Mouse (Mus musculus) lung, adult 2 months (tissue): ENCODE measurements around the gene Ptprg. TPM values are rescaled to one million over a fixed set of nuclear protein-coding genes. Genes with fewer than 3 reads are reported as not detected.

Experiments used
- DNase-seq: peaks from one replicate; pipeline ENCODE4 v3.0.0; 2022
- H3K4me1 ChIP-seq: fragments of 200-500 bp; 2 replicates; pipeline ENCODE4 v1.6.1; 2011; ENCODE audit warnings: low read length; ENCODE audit not compliant: control insufficient read depth, insufficient read depth
- H3K4me3 ChIP-seq: fragments of 200-500 bp; replicated peaks from 2 replicates; pipeline ENCODE3; 2011; ENCODE audit warnings: low read depth, mild to moderate bottlenecking, control low read depth, low read length; ENCODE audit errors: extremely low read depth
- CTCF ChIP-seq: fragments of 200-500 bp; IDR thresholded peaks from 2 replicates; pipeline ENCODE4 v1.5.1; 2011; ENCODE audit warnings: mild to moderate bottlenecking, low read length, control low read depth; ENCODE audit not compliant: insufficient read depth
- POLR2A ChIP-seq: fragments of 200-500 bp; IDR thresholded peaks from 2 replicates; pipeline ENCODE4 v1.6.1; 2011; ENCODE audit warnings: low read depth, mild to moderate bottlenecking, control low read depth, low read length, borderline replicate concordance; ENCODE audit errors: extremely low read depth
- WGBS: fragments of 180-500 bp; shearing (Covaris S2); methylation state at CpG from one replicate; pipeline ENCODE4 v1.1.7; 2018; 5-methylcytosine and 5-hydroxymethylcytosine counted together
- polyA plus RNA-seq: library from polyadenylated mRNA; depleted of rRNA; stranded (reverse); fragments of >200 nt; gene quantifications from 2 replicates; pipeline ENCODE4 v1.2.3, GENCODE M21; 2012

The Ptprg gene
- polyA plus RNA-seq, 1 experiment, result 79.9 TPM

DNA sequence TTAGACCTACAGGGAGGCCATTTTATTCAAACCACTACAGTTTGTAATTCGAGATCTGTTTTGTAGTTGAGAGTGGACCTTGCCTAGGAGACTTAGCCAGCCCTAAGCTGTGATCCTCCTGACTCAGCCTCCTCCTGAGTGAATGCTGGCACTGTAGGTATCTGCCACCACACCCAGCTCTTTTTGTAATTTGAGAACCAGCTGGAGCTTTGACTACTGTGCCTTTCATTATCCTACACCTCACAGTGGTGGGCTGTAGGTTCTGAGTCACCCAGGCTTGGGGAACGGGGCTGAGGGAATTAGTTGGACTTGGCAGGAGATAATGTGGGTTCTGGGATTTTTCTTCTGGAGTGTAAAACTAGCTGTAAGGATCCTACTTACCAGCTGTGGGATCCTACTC is 9.5 kb downstream of the Ptprg start:
- Histone ChIP-seq H3K4me1 (peaks cover 4% of the 10 kb centered on the region; the same call in 1 of the 2 replicates), H3K4me3 (no peak overlapping the region)
- 90% methylated on average over 2 of the region's 2 CpGs for WGBS
- no peak for TF ChIP-seq CTCF
- no peak for TF ChIP-seq POLR2A
- DNase-seq, result no peak

DNA sequence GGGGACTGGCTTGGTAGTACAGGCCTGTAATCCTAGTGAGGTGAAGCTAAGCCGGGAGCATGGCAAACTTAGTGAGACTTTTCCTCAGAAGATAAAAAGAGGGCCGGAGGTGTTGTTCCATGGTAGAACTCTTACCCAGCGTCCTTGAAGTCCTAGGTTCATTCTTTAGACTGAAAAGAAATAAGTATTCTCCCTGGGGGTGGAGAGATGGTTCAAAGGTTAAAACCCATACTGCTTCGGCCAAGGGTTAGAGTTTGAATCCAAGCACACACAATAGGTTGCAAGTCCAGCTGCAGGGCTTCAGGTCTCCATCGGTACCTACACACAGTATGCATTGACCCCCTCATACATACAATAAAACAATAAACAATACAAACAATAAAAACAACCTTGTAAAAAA is 10.3 kb downstream of the Ptprg start:
- WGBS, result 91% methylated on average over 5 of the region's 5 CpGs
- H3K4me3 ChIP-seq, result no peak overlapping the region
- no peak for TF ChIP-seq POLR2A
- no peak for TF ChIP-seq CTCF
- H3K4me1 ChIP-seq, result peaks cover 4% of the 10 kb centered on the region; the same call in 1 of the 2 replicates
- DNase-seq, result no peak

DNA sequence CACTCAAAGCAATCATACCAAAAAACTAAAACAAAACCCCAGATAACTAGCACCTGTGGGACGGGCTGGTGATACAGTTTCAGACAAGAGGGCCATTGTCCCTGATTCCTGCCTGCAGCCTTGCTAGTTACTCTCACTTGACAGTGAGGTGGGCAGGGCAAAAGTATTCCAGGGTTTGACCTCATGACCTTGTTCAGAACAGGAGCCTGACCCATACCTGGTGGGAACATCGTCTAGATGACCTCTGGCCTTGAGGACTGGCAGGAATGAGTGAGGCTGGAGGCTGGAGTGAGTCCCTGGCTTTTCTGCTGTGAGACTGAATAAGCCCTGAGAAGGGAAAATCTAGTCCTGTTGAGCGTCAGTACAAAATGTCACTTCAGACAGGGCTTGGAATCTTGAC is 11.1 kb downstream of the Ptprg start:
- 74% methylated on average over 3 of the region's 3 CpGs for WGBS
- Histone ChIP-seq H3K4me3 (no peak overlapping the region), H3K4me1 (peaks cover 4% of the 10 kb centered on the region; the same call in 1 of the 2 replicates)
- DNase-seq, result no peak
- TF ChIP-seq CTCF, result no peak
- no peak for TF ChIP-seq POLR2A

DNA sequence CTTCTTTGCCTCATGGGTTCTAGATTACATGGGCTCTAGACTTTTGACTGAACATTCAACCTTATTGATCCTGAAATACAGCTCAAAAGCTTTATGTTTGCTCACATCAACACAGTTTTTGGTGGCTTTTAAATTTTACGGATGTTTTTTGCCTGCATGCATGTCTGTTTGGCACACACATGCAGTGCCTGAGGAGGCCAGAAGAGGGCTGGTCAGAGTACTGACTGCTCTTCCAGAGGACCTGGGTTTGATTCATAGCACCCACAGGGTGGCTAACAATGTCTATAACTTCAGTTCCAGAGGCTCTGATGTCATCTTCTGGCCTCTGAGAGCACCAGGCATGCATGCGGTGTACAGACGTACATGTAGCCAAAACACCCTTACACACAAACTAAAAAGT is 12.0 kb downstream of the Ptprg start:
- TF ChIP-seq CTCF, result no peak
- TF ChIP-seq POLR2A, result no peak
- DNase-seq, result no peak
- no peak overlapping the region for H3K4me3 ChIP-seq
- WGBS, result 96% methylated on average over 3 of the region's 3 CpGs
- H3K4me1 ChIP-seq, result peaks cover 2% of the 10 kb centered on the region; the same call in 1 of the 2 replicates

DNA sequence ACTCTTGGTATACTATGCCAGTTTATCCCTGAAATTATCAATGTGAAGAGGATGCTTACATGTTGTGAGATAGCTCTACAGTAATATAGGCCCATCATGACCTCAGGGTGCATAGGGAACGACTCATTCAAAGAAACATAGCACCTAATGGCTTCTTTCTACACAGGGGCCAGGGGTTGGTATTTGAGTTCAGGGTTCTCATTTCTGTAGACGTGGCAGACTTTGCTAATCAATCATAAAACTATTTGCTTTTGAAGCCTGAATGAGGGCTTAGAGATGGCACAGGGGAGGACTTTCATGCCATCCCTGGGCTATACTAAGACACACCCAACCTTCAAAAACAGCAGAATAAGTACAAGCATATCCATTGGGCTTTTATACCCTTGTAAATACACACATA is 16.4 kb downstream of the Ptprg start:
- H3K4me3 ChIP-seq, result no peak overlapping the region
- TF ChIP-seq CTCF (no peak), POLR2A (no peak)
- WGBS, result 51% methylated on average over 2 of the region's 2 CpGs
- H3K4me1 ChIP-seq, result peaks cover 8% of the 10 kb centered on the region
- DNase-seq, result no peak

DNA sequence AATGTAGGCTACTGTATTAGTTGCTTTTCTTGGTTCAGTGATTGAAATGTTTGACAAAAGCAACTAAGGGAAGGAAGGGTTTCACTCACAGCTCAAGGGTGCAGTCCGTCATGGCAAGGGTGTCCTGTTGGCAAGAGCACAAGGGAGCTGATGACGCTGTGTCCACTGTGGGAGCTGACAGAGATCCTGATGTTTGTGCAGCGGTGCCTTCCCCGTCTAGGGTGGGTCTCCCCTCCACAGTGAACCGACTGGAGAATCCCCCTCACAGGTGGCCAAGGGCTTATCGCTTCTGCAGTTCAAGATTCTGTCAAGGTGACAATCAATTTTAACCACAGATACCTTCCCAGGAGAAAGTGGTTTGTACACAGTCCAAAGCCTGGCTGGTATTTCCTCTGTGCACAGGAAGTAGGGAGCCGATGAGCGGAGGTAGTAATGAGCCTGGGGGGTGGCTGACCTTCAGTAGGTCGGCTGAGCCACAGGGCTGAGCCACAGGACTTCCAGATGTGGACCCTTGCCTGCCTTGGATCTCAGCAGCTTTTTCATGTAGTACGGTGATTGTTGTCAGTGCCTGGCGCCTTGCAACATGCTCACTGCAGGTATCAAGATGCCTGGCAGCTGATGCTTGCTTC is 18.5 kb downstream of the Ptprg start:
- WGBS, result 36% methylated on average over 11 of the region's 11 CpGs
- no peak for DNase-seq
- no peak for TF ChIP-seq CTCF
- TF ChIP-seq POLR2A, result no peak
- Histone ChIP-seq H3K4me1 (peaks cover 8% of the 10 kb centered on the region), H3K4me3 (no peak overlapping the region)

DNA sequence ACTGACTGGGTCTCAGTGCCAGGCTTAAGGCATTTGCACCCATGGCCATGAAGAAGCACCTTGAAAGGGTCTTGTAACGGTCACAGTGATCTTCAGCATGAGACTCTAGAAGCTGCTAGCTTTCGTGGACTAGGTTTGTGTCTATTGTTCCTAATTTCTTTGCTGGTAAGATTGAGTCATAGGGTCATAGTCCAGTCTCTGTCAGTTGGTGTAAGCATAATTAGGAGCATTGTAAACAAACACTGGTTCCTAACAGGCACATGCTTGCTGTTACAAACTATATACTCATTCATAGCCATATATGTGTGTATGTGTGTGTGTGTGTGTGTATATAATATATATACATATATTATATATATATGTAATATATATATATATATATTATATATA is 19.1 kb downstream of the Ptprg start:
- peaks cover 12% of the 10 kb centered on the region for H3K4me1 ChIP-seq
- no peak for TF ChIP-seq CTCF
- no peak for TF ChIP-seq POLR2A
- 58% methylated on average over 2 of the region's 2 CpGs for WGBS

DNA sequence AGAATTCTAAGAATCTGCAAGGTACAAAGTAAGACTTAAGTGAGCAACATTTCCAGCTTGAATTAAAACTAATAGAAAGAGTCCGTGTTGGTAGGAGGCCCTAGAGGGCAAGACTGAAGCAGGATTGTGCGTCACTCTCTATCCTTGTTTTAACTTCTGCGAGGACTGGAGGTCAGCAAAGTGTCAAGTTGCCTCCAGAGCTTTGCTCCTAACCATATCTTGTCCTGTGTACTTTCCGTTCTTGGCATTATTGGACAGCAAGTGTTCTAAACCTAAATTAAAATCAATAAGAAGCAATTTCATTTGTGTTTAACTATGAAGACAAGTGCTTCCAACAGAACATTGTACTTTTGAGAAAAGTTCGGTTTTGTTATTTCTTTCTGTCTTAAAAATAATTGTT is 20.4 kb downstream of the Ptprg start:
- Histone ChIP-seq H3K4me3 (no peak overlapping the region), H3K4me1 (peaks cover 19% of the 10 kb centered on the region)
- TF ChIP-seq POLR2A, result no peak
- no peak for TF ChIP-seq CTCF
- WGBS, result 73% methylated on average over 5 of the region's 5 CpGs
- no peak for DNase-seq

More for the DNA sequence above, 19.1 kb downstream of the Ptprg start:
- DNase-seq, result no peak
- no peak overlapping the region for H3K4me3 ChIP-seq

DNA sequence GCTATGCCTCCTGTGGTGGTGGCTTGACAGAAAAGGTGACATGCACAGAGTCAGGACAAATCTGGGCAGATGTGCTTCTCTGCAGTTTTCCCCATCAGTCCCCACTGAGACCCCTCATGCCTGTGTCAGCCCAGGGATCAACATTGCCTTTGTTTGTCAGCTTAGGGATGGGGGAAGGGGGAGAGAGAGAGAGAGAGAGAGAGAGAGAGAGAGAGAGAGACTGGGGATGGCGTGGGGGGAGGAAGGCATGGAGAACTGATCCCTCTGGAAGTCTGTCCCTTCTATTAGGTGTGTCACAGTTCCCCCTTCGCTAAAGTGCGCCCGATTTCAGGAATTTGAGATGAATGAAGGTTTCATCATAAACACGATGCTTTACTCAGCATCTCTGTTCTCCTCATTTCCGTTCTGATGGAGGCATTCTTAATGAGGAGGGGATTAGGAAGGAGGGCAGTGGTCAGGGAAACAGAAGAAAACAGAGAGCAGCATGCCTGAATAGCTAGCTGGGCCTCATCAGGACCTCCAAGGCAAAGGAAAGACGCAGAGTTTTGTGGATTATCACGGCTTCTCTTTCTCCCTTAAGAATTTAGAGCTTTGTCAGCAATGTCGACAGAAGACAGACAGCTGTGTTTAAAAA is 24.1 kb downstream of the Ptprg start:
- TF ChIP-seq CTCF (no peak), POLR2A (no peak)
- Histone ChIP-seq H3K4me1 (peaks cover 15% of the 10 kb centered on the region), H3K4me3 (no peak overlapping the region)
- DNase-seq, result no peak
- 53% methylated on average over 9 of the region's 9 CpGs for WGBS

DNA sequence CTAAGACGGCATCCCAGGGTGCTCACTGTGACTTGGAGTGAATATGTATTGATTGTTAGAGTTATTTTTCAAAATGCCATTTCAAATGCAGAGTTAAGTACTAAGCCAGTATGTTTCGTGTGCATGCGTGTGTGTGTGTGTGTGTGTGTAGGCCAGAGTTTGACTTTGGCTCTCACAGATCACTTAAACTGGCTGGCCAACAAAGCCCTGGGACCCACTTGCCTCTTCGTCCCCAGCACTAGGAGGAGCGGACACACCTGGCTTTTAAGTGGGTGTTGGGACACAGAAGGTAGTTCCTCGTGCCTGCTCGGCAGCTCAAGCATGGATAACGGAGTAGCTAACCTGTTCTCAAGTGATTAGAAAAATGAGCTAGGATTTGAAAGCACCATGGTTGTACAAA is 24.6 kb downstream of the Ptprg start:
- H3K4me1 ChIP-seq, result peaks cover 15% of the 10 kb centered on the region
- DNase-seq, result no peak
- no peak overlapping the region for H3K4me3 ChIP-seq
- TF ChIP-seq POLR2A (no peak), CTCF (no peak)
- WGBS, result 62% methylated on average over 8 of the region's 8 CpGs

DNA sequence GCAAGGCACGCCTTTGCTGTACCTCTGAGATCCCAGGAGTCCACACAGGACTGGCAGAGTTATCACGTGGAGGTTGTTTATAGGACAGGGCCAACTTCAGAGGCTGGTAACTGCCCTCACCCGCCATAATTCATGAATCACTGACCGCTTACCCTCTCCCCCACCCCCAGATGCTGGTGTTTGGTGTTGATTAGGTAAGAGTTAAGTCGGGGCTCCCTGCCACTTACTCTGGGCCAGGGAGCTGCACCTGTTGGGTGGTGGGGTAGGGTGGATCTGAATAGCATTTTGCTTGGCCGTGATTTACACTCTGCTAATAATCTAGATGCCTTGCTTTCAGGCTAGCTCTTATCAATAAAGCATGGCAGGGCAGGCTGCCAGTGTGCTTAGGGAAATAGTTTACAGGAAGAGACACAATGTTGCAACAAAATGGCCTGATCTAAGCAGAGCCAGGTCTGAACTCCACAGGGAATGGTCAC is 25.2 kb downstream of the Ptprg start:
- no peak for DNase-seq
- TF ChIP-seq CTCF (no peak), POLR2A (no peak)
- 35% methylated on average over 6 of the region's 6 CpGs for WGBS
- peaks cover 15% of the 10 kb centered on the region for H3K4me1 ChIP-seq
- H3K4me3 ChIP-seq, result no peak overlapping the region
